Mouse (Mus musculus) liver, adult (tissue): ENCODE measurements around the gene Galnt2.

Experiments
- GATA4 ChIP-seq: IDR thresholded peaks from 2 replicates; pipeline ENCODE4 v1.6.1; 2014; ENCODE audit warnings: mild to moderate bottlenecking, low read length; ENCODE audit not compliant: insufficient replicate concordance

Galnt2 gene

GRCm38 (mm10) chr8:124290911-124291691 lies 59.9 kb downstream of the Galnt2 start:
- TF ChIP-seq GATA4 = no peak

DNA sequence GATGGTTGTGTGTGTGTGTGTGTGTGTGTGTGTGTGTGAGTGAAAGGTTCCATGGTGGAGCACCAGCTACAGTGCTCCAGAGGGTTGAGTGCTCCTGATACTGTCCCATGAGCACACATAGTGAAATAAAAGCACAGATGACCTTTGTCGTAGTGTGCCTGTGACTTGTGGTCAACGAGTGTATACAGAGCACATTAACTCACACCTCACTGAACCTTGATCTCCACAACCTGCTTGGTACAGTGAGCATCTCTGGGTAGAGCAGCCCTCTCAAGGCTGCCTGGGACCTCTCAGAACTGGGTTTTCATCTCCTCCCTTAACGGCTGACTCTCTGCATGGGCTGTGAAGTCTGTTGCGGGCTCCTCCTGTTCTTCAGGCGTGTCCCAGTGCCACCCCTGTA lies 60.5 kb downstream of the Galnt2 start:
- TF ChIP-seq GATA4 = no peak

DNA sequence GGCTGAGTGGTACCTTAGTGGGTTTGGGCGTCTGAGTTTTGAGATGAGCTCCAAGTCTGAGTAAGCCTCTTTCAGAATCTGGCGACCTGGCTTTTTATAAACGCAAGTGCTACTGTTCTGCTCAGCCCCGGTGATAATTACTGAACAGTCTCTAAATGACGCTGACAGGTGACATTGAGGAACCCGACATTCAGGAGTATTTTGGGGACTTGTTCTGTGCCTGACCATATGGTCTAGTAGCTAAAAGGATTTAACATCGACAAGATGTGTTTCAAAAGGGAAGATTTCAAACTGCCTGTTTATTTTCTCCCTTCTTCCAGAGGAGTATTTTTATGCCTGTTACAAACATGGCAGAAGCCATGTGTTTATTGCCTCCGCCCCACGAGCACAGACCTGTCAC lies 61.8 kb downstream of the Galnt2 start:
- TF ChIP-seq GATA4 = no peak

DNA sequence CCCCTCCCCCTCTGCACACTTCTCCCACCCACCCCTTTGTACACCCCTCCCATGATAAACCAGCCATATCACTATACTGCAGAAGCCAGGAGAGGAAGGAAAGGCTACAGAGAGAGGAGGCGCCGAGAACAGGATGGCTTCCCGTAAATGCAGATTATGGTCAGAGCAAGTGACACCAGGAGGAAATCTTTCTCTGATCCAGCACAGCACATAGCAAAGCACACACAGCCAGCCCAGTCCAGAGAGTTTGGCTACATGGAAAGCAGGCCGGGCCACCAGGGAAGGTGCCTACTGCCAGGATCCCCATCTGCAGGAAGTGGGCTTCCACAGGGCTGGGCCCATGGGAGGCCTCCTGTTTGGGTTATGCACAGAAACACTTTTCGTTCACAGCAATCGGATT lies 63.2 kb downstream of the Galnt2 start:
- TF ChIP-seq GATA4 = peak; percentile 72; the same call in 1 of the 2 replicates

- TF ChIP-seq GATA4 = no peak
These were observed 63.7 kb downstream of the Galnt2 start for GRCm38 (mm10) chr8:124294900-124295299.

GRCm38 (mm10) chr8:124295357-124295756 lies 64.2 kb downstream of the Galnt2 start:
- TF ChIP-seq GATA4 = no peak

DNA sequence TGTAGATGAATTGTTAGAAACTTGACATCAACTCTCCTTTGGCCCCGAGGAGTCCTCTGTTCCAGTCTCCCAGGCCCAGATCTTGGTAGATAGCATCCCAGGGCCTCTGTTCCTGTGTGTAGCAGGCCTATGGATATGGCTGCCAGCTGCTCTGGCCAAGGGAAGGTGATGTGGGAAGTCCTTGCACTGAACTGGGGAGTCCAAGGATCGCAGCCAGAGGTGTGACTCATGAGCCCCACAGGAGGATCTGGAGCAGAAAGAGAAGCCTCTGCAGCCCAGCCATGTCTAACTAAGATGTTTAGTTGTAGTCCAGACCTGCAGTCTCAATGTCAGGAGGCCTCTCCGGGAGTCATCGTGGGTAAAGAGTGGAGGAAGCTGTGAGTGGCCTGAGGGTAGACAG lies 70.3 kb downstream of the Galnt2 start:
- no peak for TF ChIP-seq GATA4

DNA sequence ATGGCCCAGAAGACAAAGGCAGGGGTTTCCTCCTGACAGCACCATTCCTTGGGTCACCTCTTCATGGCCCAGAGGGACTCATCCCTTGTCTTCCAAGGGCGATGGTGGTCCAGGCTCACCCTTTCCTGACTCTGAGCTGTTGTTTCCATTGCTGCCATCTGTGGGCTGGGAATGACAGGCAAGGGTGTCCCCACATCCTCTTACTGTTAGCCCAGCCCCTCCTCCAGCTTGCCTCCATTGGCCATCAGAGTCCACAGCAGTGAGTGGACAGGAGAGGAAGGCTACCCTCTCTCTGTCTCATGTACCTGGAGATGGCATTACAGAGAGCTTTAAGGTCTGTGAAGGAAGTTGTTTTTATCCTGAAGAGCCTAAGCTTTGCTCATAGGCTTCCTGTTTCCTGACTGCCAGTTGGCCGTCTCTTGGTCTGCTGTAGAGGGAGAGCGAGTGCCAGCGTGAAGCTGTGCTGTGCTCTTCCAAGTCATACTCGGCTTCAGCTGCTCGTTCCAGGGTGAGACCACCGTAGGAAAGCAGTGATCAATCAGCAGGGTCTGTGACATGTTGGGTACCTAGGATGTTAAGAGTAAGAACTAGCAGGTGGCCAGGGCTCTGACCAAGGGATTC lies 70.9 kb downstream of the Galnt2 start:
- no peak for TF ChIP-seq GATA4

GRCm38 (mm10) chr8:124303211-124303902 lies 72.2 kb downstream of the Galnt2 start:
- TF ChIP-seq GATA4 = no peak

DNA sequence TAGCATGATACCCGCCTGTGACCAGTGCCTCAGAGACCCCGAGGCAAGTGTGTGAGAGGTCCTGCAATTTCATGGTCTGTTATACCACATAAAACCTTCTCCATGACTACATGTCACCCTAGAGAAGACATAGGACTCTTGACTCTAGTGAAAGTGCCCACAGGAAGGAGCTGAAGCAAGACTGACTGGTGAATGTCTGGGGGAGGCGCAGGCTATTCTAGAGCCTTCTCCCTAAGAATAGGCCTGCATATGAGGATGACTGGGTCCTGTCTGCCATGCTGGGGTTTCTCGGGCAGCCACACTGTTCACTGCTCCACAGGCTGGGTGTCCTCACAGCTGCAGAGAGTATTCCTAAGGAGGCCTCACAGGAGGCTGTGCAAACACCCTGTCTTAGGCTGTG lies 73.0 kb downstream of the Galnt2 start:
- no peak for TF ChIP-seq GATA4

DNA sequence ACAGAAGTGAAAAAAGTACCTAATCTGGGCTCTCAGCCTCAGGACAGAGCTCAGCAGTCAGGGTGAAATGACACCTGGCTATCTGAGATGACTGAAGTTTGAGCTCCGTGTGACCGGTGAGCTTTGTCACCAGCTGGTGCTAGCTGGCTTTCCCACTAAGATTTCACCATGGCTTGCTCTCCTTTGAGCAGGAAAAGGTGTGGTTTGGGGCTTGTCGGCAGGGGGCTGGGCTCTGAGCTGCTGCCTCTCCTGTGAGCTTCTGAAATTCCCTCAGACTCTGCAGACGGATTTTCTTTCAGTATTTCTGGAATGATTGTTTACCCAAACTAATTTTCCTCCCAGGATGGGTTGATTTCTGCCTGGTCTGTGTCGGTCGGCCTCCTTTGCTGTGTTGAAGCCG lies 75.4 kb downstream of the Galnt2 start:
- no peak for TF ChIP-seq GATA4

DNA sequence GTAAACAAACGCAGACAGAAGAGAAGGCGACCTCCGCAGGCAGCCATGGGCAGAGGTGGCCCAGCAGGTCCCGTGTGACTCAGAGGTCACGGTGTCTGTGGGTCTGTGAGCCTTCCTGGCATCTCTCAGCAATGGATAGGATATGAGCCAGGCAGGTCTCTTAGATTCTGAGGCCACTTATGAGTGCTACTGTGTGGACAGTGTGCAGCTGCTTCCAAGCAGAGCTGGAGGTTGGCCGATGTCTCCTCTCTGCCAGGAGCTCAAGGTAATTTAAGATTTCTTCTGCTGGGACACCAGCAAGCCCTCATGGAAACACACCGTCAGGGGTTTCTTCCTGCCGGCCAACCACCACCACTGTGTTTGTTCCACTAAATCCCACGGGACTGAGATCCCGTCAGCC lies 76.5 kb downstream of the Galnt2 start:
- no peak for TF ChIP-seq GATA4

DNA sequence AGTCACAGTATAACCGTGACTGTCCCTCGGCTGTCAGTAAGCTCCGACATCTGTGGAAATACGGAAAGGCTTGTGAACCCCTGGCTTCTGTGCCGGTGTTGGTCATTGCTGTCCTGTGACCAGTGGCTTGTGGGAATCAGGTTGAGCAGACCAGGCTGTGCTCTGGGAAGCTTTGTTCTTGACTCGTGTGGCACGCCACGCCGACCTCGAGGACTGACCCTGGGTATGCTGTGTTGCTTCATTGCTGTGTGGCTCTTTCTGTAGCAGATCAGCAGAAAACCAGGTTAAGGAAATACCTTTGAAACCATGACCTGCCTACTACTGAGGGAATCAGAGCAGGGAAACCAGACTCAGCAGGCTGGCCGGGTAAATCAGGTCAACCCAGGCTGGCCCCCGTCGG lies 79.3 kb downstream of the Galnt2 start:
- TF ChIP-seq GATA4 = no peak

- TF ChIP-seq GATA4 = no peak
These were observed 79.9 kb downstream of the Galnt2 start for GRCm38 (mm10) chr8:124311111-124311510.

- no peak for TF ChIP-seq GATA4
These were observed 80.5 kb downstream of the Galnt2 start for GRCm38 (mm10) chr8:124311723-124312122.

DNA sequence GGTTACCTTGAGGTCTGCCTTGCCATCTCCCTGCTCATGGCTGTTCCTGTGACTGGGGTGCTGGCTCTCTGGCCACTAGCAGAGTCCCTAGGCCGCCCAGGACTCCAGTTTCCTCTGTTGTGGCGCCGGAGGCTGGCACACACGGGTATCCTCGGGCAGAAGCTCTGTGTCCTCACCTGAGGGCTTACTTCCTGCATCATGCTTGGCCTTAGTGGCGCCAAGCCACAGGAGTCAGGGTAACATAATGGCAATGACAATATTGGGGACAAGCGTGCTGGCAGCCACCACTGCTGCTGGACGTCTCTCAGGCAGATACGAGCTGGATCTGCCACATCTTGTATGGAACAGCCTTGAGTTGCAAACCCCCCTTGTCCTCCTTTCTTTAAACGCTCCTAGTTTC lies 81.0 kb downstream of the Galnt2 start:
- TF ChIP-seq GATA4 = no peak
